ENCODE assay signal across 8 mouse cellular contexts in the genomic region with DNA sequence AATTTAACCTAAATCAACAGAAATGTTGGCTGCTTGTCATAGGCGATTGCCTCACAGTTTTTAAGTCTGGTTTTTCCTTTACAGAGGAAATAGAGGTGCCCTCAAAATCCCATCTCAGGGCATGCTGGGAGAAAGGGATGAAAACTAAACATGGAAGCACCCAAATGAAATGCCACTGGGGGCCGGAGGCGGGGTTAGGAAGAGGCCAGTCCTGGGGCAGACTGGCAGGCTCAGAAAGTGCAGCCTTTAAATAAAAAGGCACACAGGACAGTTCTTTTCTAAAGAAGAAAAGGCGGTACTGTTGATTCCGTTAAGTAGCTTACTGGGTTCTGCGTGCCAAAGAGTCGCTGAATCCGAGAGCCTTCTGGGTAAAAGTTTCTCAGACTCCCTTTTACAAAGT.
DNase-seq lines count a peak whose midpoint lies in the region; ATAC-seq and TF ChIP-seq lines count a peak whose summit lies in the region.

No protein-coding gene starts in this region.

- H3K36me3 ChIP-seq in heart, embryonic 10.5 days: peaks cover 7% of the 10 kb centered on the region; the same call in 1 of the 2 replicates
- no peaks in the 10 kb centered on the region for H3K36me3 ChIP-seq in forebrain, embryonic 13.5 days (ENCODE audit: poor library complexity, severe bottlenecking)
- 0 out of 2 replicates have a peak, but pooled peaks cover 3% of the 10 kb centered on the region for H3K36me3 ChIP-seq in limb, embryonic 15.5 days
- H3K36me3 ChIP-seq in stomach, postnatal 0 days (ENCODE audit: control insufficient read depth, insufficient read depth, low read length): no peaks in the 10 kb centered on the region

- H3K27me3 ChIP-seq in heart, embryonic 10.5 days (ENCODE audit: insufficient read depth, poor library complexity, severe bottlenecking): no peaks in the 10 kb centered on the region
- H3K27me3 ChIP-seq in forebrain, embryonic 13.5 days: no peaks in the 10 kb centered on the region
- no peaks in the 10 kb centered on the region for H3K27me3 ChIP-seq in limb, embryonic 15.5 days
- H3K27me3 ChIP-seq in stomach, postnatal 0 days (ENCODE audit: control insufficient read depth, insufficient read depth, low read length): no peaks in the 10 kb centered on the region

- peak overlapping the region; percentile 75 for H3K4me3 ChIP-seq in heart, embryonic 10.5 days
- H3K4me3 ChIP-seq in forebrain, embryonic 13.5 days: peak overlapping the region; percentile 57
- peak overlapping the region; percentile 49 for H3K4me3 ChIP-seq in limb, embryonic 15.5 days
- H3K4me3 ChIP-seq in stomach, postnatal 0 days (ENCODE audit: low read depth, low read length): peak overlapping the region; percentile 75; the same call in 1 of the 2 replicates

- no peak for TF ChIP-seq CTCF in stomach, postnatal 0 days (IDR thresholded peaks at IDR 0.05; ENCODE audit: low read depth)

- no peak for DNase-seq in heart, embryonic 10.5 days (ENCODE audit: low spot score)
- DNase-seq in heart, adult 8-10 months (ENCODE audit: low spot score): no peak
- DNase-seq in ES-CJ7 (ENCODE audit: low read depth, low spot score): peak; percentile 69
- DNase-seq in stomach, postnatal 0 days (ENCODE audit: low spot score): peak; percentile 34
- no peak for DNase-seq in urinary bladder, adult 2 months (ENCODE audit: low spot score)
- no peak for DNase-seq in left cerebral cortex, postnatal 10 days (ENCODE audit: extremely low spot score in 1 of 2, low spot score in 2 of 2)

- peak overlapping the region; percentile 89 for H3K27ac ChIP-seq in heart, embryonic 10.5 days
- peak overlapping the region; percentile 44 for H3K27ac ChIP-seq in forebrain, embryonic 13.5 days
- peak overlapping the region; percentile 93 for H3K27ac ChIP-seq in limb, embryonic 15.5 days
- peak overlapping the region; percentile 98 for H3K27ac ChIP-seq in stomach, postnatal 0 days (replicated peaks)

- H3K9me3 ChIP-seq in heart, embryonic 10.5 days: no peaks in the 10 kb centered on the region
- no peaks in the 10 kb centered on the region for H3K9me3 ChIP-seq in forebrain, embryonic 13.5 days (replicated peaks)
- H3K9me3 ChIP-seq in limb, embryonic 15.5 days: no peaks in the 10 kb centered on the region
- no peaks in the 10 kb centered on the region for H3K9me3 ChIP-seq in stomach, postnatal 0 days (ENCODE audit: control insufficient read depth, low read length)

- H3K4me2 ChIP-seq in forebrain, embryonic 13.5 days: peak overlapping the region; percentile 71
- peak overlapping the region; percentile 48 for H3K4me2 ChIP-seq in limb, embryonic 15.5 days
- H3K4me2 ChIP-seq in stomach, postnatal 0 days (replicated peaks; ENCODE audit: low read depth): peak overlapping the region; percentile 69; the same call in 1 of the 2 replicates

- ATAC-seq in forebrain, embryonic 13.5 days: peak; percentile 40
- ATAC-seq in limb, embryonic 15.5 days (ENCODE audit: insufficient number of reproducible peaks, low FRiP score, low TSS enrichment, low read depth): peak; percentile 30; the same call in 1 of the 2 replicates
- peak; percentile 45 for ATAC-seq in stomach, postnatal 0 days (ENCODE audit: low FRiP score, low TSS enrichment)

- H3K9ac ChIP-seq in forebrain, embryonic 13.5 days: peak overlapping the region; percentile 67; the same call in 1 of the 2 replicates
- no peak overlapping the region for H3K9ac ChIP-seq in limb, embryonic 15.5 days
- no peak overlapping the region; the same call in 1 of the 2 replicates for H3K9ac ChIP-seq in stomach, postnatal 0 days (ENCODE audit: low read length)

- TF ChIP-seq EP300 in stomach, postnatal 0 days (optimal IDR thresholded peaks at IDR 0.05): peak; percentile 9

- intact Hi-C loops in left cerebral cortex, postnatal 10 days (cut with DNase I): no loop called here

- 6% methylated on average over 8 of the region's 8 CpGs for WGBS in heart, embryonic 10.5 days
- 1% methylated on average over 8 of the region's 8 CpGs for WGBS in forebrain, embryonic 13.5 days
- WGBS in limb, embryonic 15.5 days: 6% methylated on average over 8 of the region's 8 CpGs
- WGBS in stomach, postnatal 0 days: 9% methylated on average over 8 of the region's 8 CpGs

- H3K4me1 ChIP-seq in heart, embryonic 10.5 days: peaks cover 30% of the 10 kb centered on the region
- peaks cover 25% of the 10 kb centered on the region for H3K4me1 ChIP-seq in forebrain, embryonic 13.5 days
- peaks cover 26% of the 10 kb centered on the region for H3K4me1 ChIP-seq in limb, embryonic 15.5 days
- H3K4me1 ChIP-seq in stomach, postnatal 0 days (replicated peaks; ENCODE audit: control insufficient read depth, insufficient read depth): no peaks in the 10 kb centered on the region

Comparison
In these comparisons a context has a peak if more than half of its experiments do, and no peak if none do; other contexts are left out.
1. DNase-seq: peak in ES-CJ7 (single experiment) and stomach, postnatal 0 days (single experiment); none in heart, embryonic 10.5 days (single experiment), heart, adult 8-10 months (single experiment), urinary bladder, adult 2 months (single experiment) and left cerebral cortex, postnatal 10 days (0 of 2).
2. H3K27ac ChIP-seq: peak in every context shown above with its lines; median percentile 98 in stomach, postnatal 0 days; 93 in limb, embryonic 15.5 days; 89 in heart, embryonic 10.5 days; 44 in forebrain, embryonic 13.5 days.
3. Peak in every context shown above with its lines, with median percentiles within 50 percentile points of each other: H3K4me3 ChIP-seq, ATAC-seq and H3K4me2 ChIP-seq.